Mouse (Mus musculus) small intestine, adult 2 months (tissue): Measurements from ENCODE around the gene Pip5kl1.

Experiments
- CTCF ChIP-seq: fragments of 200-500 bp; IDR thresholded peaks from 2 replicates; pipeline ENCODE4 v1.5.1; 2012; ENCODE audit warnings: low read depth, mild to moderate bottlenecking, control low read depth, inconsistent platforms, low read length, moderate library complexity, mixed read lengths; ENCODE audit not compliant: insufficient replicate concordance, insufficient read length; ENCODE audit errors: extremely low read depth
- POLR2A ChIP-seq: fragments of 200-500 bp; IDR thresholded peaks from 2 replicates; pipeline ENCODE4 v1.6.1; 2012; ENCODE audit warnings: low read depth, mild to moderate bottlenecking, control low read depth, inconsistent platforms, low read length, moderate library complexity

DNA sequence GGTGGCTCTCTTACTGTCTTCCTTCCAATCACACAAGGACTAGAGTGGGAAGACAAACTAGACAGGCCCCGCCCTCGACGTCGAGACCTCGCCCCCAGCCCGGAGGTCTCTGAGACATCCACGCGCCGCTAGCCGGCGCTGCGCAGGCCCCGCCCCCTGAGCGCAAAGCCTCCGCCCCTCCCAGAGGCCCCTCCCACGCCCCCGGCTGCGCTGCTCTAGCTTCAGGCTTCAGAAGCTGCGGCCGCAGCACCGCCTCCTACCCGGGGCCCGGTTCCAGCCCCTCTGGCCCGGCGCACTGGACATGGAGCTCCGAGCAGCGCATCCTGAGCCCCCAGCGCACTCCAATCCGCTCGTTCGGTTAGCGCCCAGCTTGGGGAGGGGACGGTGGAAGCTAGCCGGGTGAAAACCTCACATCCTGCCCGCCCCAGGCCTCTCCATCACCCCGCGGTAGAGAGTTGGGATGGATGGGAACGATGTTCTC, 12.3 kb downstream of the Pip5kl1 start, which contains the start of gene St6galnac4:
- TF ChIP-seq POLR2A (peak; percentile 69; the same call in 1 of the 2 replicates), CTCF (peak; percentile 36; the same call in 1 of the 2 replicates)
